Mouse (Mus musculus) hindbrain, embryonic 14.5 days (tissue): ENCODE results near the gene Ssh2. TPM values are rescaled to one million over a fixed set of nuclear protein-coding genes. Genes with fewer than 3 reads are reported as not detected.

Experiments used
- ATAC-seq: fragments of 200-750 bp; cut with Nextera tagmentation; 2 replicates; pipeline ENCODE4 v1.8.0; 2017; ENCODE audit warnings: moderate number of reproducible peaks, mild to moderate bottlenecking, moderate TSS enrichment, moderate library complexity; ENCODE audit not compliant: low FRiP score
- DNase-seq: peaks from one replicate; pipeline ENCODE4 v3.0.0-alpha.2; 2015; ENCODE audit warnings: low spot score
- H3K27ac ChIP-seq: fragments of 300-500 bp; sonication (generic); 2 replicates; pipeline ENCODE4 v1.5.1; 2014; ENCODE audit warnings: mild to moderate bottlenecking, moderate library complexity
- H3K27me3 ChIP-seq: fragments of 300-500 bp; sonication (generic); 2 replicates; pipeline ENCODE4 v1.6.1; 2014; ENCODE audit warnings: mild to moderate bottlenecking, low read length, mixed read lengths; ENCODE audit not compliant: control insufficient read depth, insufficient read depth
- H3K36me3 ChIP-seq: fragments of 300-500 bp; sonication (generic); replicated peaks from 2 replicates; pipeline ENCODE4 v1.6.1; 2014; ENCODE audit not compliant: control insufficient read depth, insufficient read depth
- H3K4me1 ChIP-seq: fragments of 300-500 bp; sonication (generic); replicated peaks from 2 replicates; pipeline ENCODE4 v1.6.1; 2014; ENCODE audit warnings: antibody characterized with exemption, low read length, mixed read lengths; ENCODE audit not compliant: control insufficient read depth, insufficient read depth
- H3K4me2 ChIP-seq: fragments of 300-500 bp; sonication (generic); replicated peaks from 2 replicates; pipeline ENCODE4 v1.6.1; 2014; ENCODE audit warnings: mild to moderate bottlenecking, moderate library complexity
- H3K4me3 ChIP-seq: fragments of 300-500 bp; sonication (generic); replicated peaks from 2 replicates; pipeline ENCODE4 v1.5.1; 2014; ENCODE audit warnings: mild to moderate bottlenecking, low read length
- H3K9ac ChIP-seq: fragments of 300-500 bp; sonication (generic); 2 replicates; pipeline ENCODE4 v1.6.1; 2014
- H3K9me3 ChIP-seq: fragments of 300-500 bp; sonication (generic); 2 replicates; pipeline ENCODE4 v1.6.1; 2016; ENCODE audit warnings: low read length; ENCODE audit not compliant: control insufficient read depth
- WGBS: fragments of 180-500 bp; shearing (Covaris S2); extraction: QIAGEN DNeasy Blood & Tissue Kit; methylation state at CpG from one replicate; pipeline ENCODE4 v1.1.7; 2014; 5-methylcytosine and 5-hydroxymethylcytosine counted together
- polyA plus RNA-seq: library from polyadenylated mRNA; unstranded; fragments of >200 nt; fragmentation: Nextera tagmentation; extraction: Ambion mirVana; gene quantifications from 2 replicates; pipeline ENCODE4 v1.2.1, GENCODE M21; 2014

Gene Ssh2
- polyA plus RNA-seq, 1 experiment from 2014 or later = 23.2 TPM

GRCm38 (mm10) chr11:77355055-77355454 is 139.0 kb downstream of the Ssh2 start:
- 87% methylated on average over 3 of the region's 3 CpGs for WGBS
- Histone ChIP-seq H3K36me3 (no peaks in the 10 kb centered on the region), H3K27ac (no peak overlapping the region), H3K4me2 (no peak overlapping the region), H3K4me1 (no peaks in the 10 kb centered on the region), H3K4me3 (no peak overlapping the region), H3K27me3 (no peaks in the 10 kb centered on the region), H3K9me3 (no peaks in the 10 kb centered on the region), H3K9ac (no peak overlapping the region)
- ATAC-seq = no peak
- DNase-seq = no peak

- no peak for ATAC-seq
- 93% methylated on average over 1 of the region's 1 CpGs for WGBS
Observed at GRCm38 (mm10) chr11:77357839-77358238, 141.8 kb downstream of the Ssh2 start.

GRCm38 (mm10) chr11:77363476-77363875 is 147.4 kb downstream of the Ssh2 start:
- WGBS = 91% methylated on average over 2 of the region's 2 CpGs
- Histone ChIP-seq H3K27me3 (no peaks in the 10 kb centered on the region), H3K4me3 (no peak overlapping the region), H3K27ac (no peak overlapping the region), H3K36me3 (no peaks in the 10 kb centered on the region), H3K9me3 (no peaks in the 10 kb centered on the region), H3K9ac (no peak overlapping the region), H3K4me1 (no peaks in the 10 kb centered on the region), H3K4me2 (no peak overlapping the region)
- ATAC-seq (no peak), DNase-seq (no peak)

More at GRCm38 (mm10) chr11:77357839-77358238, 141.8 kb downstream of the Ssh2 start:
- Histone ChIP-seq H3K4me3 (no peak overlapping the region), H3K27ac (no peak overlapping the region), H3K4me1 (no peaks in the 10 kb centered on the region), H3K36me3 (no peaks in the 10 kb centered on the region), H3K9ac (no peak overlapping the region), H3K27me3 (no peaks in the 10 kb centered on the region), H3K9me3 (no peaks in the 10 kb centered on the region), H3K4me2 (no peak overlapping the region)
- DNase-seq = no peak

GRCm38 (mm10) chr11:77364376-77364775 is 148.3 kb downstream of the Ssh2 start:
- Histone ChIP-seq H3K4me1 (no peaks in the 10 kb centered on the region), H3K9ac (no peak overlapping the region), H3K27ac (no peak overlapping the region), H3K4me3 (no peak overlapping the region), H3K9me3 (no peaks in the 10 kb centered on the region), H3K4me2 (no peak overlapping the region), H3K27me3 (no peaks in the 10 kb centered on the region), H3K36me3 (no peaks in the 10 kb centered on the region)
- WGBS = 69% methylated on average over 1 of the region's 1 CpGs
- no peak for DNase-seq
- no peak for ATAC-seq

GRCm38 (mm10) chr11:77365706-77366386 is 149.8 kb downstream of the Ssh2 start:
- 92% methylated on average over 6 of the region's 6 CpGs for WGBS
- ATAC-seq (no peak), DNase-seq (no peak)
- H3K36me3 ChIP-seq = no peaks in the 10 kb centered on the region
- H3K27me3 ChIP-seq = no peaks in the 10 kb centered on the region
- H3K9me3 ChIP-seq = no peaks in the 10 kb centered on the region
- H3K4me2 ChIP-seq = no peak overlapping the region
- no peak overlapping the region for H3K27ac ChIP-seq
- no peak overlapping the region for H3K9ac ChIP-seq
- no peaks in the 10 kb centered on the region for H3K4me1 ChIP-seq
- no peak overlapping the region for H3K4me3 ChIP-seq

GRCm38 (mm10) chr11:77367541-77368270 is 151.6 kb downstream of the Ssh2 start:
- DNase-seq = no peak
- 94% methylated on average over 9 of the region's 9 CpGs for WGBS
- no peak overlapping the region for H3K4me2 ChIP-seq
- no peaks in the 10 kb centered on the region for H3K4me1 ChIP-seq
- no peak for ATAC-seq
- no peaks in the 10 kb centered on the region for H3K9me3 ChIP-seq
- no peaks in the 10 kb centered on the region for H3K27me3 ChIP-seq
- no peak overlapping the region for H3K4me3 ChIP-seq
- H3K27ac ChIP-seq = no peak overlapping the region
- no peaks in the 10 kb centered on the region for H3K36me3 ChIP-seq
- H3K9ac ChIP-seq = no peak overlapping the region

- ATAC-seq = no peak
- Histone ChIP-seq H3K9me3 (no peaks in the 10 kb centered on the region), H3K4me2 (no peak overlapping the region), H3K27ac (no peak overlapping the region), H3K36me3 (no peaks in the 10 kb centered on the region), H3K27me3 (no peaks in the 10 kb centered on the region), H3K4me1 (no peaks in the 10 kb centered on the region), H3K9ac (no peak overlapping the region), H3K4me3 (no peak overlapping the region)
- no peak for DNase-seq
- WGBS = 84% methylated on average over 2 of the region's 2 CpGs
Observed at GRCm38 (mm10) chr11:77369188-77369840, 153.2 kb downstream of the Ssh2 start.

- Histone ChIP-seq H3K4me1 (no peaks in the 10 kb centered on the region), H3K36me3 (no peaks in the 10 kb centered on the region), H3K27me3 (no peaks in the 10 kb centered on the region), H3K4me3 (no peak overlapping the region), H3K4me2 (no peak overlapping the region), H3K9ac (no peak overlapping the region), H3K27ac (no peak overlapping the region), H3K9me3 (no peaks in the 10 kb centered on the region)
- ATAC-seq = no peak
- DNase-seq = no peak
- WGBS = 91% methylated on average over 2 of the region's 2 CpGs
Observed at GRCm38 (mm10) chr11:77369841-77370191, 153.7 kb downstream of the Ssh2 start.

- ATAC-seq (no peak), DNase-seq (no peak)
- H3K36me3 ChIP-seq = no peaks in the 10 kb centered on the region
- no peak overlapping the region for H3K9ac ChIP-seq
- no peaks in the 10 kb centered on the region for H3K9me3 ChIP-seq
- H3K4me2 ChIP-seq = no peak overlapping the region
- H3K27ac ChIP-seq = no peak overlapping the region
- 91% methylated on average over 3 of the region's 3 CpGs for WGBS
- H3K27me3 ChIP-seq = no peaks in the 10 kb centered on the region
- H3K4me3 ChIP-seq = no peak overlapping the region
- H3K4me1 ChIP-seq = no peaks in the 10 kb centered on the region
Observed at GRCm38 (mm10) chr11:77371088-77371487, 155.0 kb downstream of the Ssh2 start.
